Mouse (Mus musculus) brain, embryonic 14.5 days (tissue): ENCODE results near the gene Yipf4.

Experiments used
- CTCF ChIP-seq: fragments of 200-500 bp; IDR thresholded peaks from 2 replicates; pipeline ENCODE4 v1.5.1; 2012; ENCODE audit warnings: inconsistent platforms, mild to moderate bottlenecking, moderate library complexity, borderline replicate concordance; ENCODE audit not compliant: insufficient read depth, insufficient read length; ENCODE audit errors: extremely low read depth
- POLR2A ChIP-seq: fragments of 200-500 bp; IDR thresholded peaks from 2 replicates; pipeline ENCODE4 v1.6.1; 2012; ENCODE audit warnings: mild to moderate bottlenecking, inconsistent platforms, borderline replicate concordance; ENCODE audit not compliant: poor library complexity, insufficient read depth, insufficient read length, severe bottlenecking; ENCODE audit errors: extremely low read depth

DNA sequence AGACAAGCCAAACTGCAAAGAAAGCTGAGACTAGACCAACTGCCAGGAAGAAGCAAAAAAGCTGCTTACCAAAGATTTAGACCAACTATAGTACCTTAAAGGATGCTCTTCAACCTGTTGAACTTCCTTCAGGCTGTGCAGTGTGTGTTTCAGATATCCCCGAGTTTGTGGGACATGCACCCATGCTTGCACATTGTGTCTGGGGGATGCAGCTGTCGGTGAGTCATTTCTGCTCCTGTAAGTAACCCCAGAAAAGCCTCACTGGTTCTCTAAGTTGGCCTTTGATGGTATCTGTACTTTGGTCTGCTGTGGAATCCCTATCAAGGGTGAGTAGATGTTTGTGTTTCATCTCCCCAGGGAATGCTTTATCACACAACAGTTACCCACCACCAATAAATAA is 23.0 kb downstream of the Yipf4 start:
- TF ChIP-seq CTCF (no peak), POLR2A (no peak)
